Mouse (Mus musculus) liver, adult 2 months (tissue): ENCODE data around the gene B3gnt2.

Source experiments
- CTCF ChIP-seq: fragments of 200-500 bp; IDR thresholded peaks from 2 replicates; pipeline ENCODE4 v1.5.1; 2011; ENCODE audit warnings: low read depth, low read length, control low read depth
- POLR2A ChIP-seq: fragments of 200-500 bp; IDR thresholded peaks from 2 replicates; pipeline ENCODE4 v1.6.1; 2011; ENCODE audit warnings: low read length, control low read depth; ENCODE audit not compliant: insufficient read depth; ENCODE audit errors: extremely low read depth

GRCm38 (mm10) chr11:22859301-22859632 lies 1.5 kb downstream of the B3gnt2 start:
- TF ChIP-seq CTCF: no peak
- no peak for TF ChIP-seq POLR2A
